Mouse (Mus musculus): Measurements from ENCODE around the gene Pdzk1.
A peak's percentile ranks its signal among the peaks of the same experiment; 100 is the strongest.

Pdzk1 gene

DNA sequence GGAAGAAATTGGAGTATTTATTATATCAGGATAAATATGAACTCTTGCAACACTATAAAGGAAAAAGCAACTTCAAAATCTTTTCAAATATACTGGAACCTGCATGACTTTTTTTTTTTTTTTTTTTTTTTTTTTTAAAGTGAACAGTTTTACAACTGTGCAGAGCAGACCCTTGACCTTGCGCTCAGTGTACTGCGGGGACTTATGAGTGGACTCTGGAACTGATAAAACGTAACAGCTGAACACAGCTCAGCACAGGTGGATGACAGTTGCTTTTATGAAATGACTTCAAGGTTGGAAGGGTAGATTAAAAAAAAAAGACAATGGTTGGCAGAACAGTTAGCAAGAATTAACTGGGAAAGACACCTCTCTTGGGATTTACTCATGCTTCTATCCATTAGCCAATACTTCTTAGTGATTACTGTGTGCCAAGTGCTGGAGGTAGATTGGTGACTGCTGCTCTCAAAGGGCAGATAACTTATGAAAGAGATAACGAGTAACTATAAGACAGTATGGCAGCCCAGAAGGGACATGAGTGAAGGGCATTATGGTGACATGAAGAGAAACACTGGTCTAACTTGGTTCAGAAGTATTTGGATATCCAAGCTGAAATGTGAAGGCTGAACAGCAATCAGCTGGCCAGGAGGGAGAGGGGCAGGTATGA is 73.4 kb downstream of the Pdzk1 start:
- no peak for DNase-seq

- no peak for DNase-seq
Measured at GRCm38 (mm10) chr3:96904393-96904792, 75.3 kb downstream of the Pdzk1 start, which contains the start of gene Gja5. Gja5 (plus strand) TSS chr3:96904693.

DNA sequence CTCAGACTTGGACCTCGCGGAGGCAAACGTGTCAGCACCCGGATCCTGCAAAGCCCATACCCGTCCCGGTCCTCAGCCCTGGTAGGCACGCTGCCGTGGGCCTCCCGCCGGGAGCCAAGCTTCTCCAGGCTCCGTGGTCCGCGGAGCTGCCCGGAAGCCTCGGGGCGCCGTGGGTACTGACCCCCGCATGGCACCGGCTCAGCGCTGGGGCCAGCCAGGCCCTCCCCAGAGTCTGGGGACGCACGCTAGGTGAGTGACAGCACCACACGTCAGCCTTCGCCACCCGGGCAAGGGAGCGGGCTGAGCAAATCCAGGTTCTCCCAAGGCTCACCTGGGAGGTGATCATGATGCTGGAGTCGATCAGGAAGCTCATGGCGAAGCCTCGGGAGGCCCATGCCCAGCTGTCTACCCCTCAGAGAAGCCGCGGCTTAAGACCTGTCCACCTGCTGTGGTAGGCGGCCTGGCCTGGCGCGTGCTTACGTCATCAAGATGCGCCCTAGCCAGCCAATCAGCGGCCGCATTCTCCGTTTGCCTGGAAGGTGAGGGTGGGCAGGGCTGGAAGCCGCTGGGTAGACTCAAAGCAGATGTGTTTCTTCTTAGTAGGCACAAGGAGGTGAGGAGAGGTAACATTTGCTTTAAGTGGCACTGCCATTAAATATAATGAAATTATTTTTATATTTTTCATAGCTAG is 75.9 kb downstream of the Pdzk1 start, which contains the start of gene Gpr89:
TSS of gene Gpr89 (minus strand) at position 496 of the 691 bp plus-strand sequence.
- peak; percentile 96 for DNase-seq

DNA sequence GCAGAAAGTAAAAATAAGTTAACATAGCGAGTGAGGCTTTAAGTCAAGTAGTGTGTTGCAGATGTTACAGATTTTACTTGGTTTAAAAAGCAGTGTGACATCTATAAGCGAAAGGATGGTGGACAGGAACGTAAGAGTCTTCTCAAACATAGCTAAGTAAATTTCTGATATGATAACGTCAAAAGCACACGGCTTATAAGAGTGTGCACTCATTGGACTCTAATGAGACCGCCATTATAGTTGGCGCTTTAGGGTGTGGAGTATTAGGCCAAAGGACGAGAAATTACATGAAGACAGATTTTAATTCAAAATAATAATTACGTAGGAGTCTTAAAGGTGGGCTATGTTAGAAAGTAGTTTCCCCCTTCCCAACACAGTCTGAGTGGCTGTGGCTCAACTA is 76.5 kb downstream of the Pdzk1 start:
- no peak for DNase-seq
